Mouse (Mus musculus) stomach, postnatal 0 days (tissue): ENCODE data around the gene Dpf3.

Experiments
- CTCF ChIP-seq: IDR thresholded peaks from 2 replicates; pipeline ENCODE4 v1.5.1; 2016; ENCODE audit warnings: antibody characterized with exemption, low read depth, mild to moderate bottlenecking, moderate library complexity
- EP300 ChIP-seq: optimal IDR thresholded peaks from 2 replicates; pipeline ENCODE3; 2016; ENCODE audit warnings: antibody characterized with exemption

DNA sequence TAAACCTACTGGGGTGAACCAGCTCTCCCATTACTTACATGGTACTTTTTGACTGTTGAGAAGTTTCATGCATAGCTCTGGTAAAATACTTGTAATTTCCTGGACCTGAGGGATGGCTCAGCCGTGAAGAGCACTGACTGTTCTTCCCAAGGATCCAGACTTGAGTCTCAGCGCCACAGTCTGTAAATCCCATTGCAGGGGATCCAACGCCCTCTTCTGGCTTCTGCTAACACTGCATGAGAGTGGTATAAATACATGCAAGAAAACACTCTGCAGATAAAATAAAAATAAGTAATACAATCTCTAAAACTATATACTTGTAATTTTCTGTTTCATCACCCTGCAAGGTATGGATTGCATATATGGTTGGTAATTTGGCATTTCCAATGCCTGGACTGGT lies 10.4 kb upstream of the Dpf3 start:
- TF ChIP-seq CTCF (peak; percentile 24), EP300 (no peak)
